9 mouse cellular contexts compared by ENCODE assay signal in the genomic region with DNA sequence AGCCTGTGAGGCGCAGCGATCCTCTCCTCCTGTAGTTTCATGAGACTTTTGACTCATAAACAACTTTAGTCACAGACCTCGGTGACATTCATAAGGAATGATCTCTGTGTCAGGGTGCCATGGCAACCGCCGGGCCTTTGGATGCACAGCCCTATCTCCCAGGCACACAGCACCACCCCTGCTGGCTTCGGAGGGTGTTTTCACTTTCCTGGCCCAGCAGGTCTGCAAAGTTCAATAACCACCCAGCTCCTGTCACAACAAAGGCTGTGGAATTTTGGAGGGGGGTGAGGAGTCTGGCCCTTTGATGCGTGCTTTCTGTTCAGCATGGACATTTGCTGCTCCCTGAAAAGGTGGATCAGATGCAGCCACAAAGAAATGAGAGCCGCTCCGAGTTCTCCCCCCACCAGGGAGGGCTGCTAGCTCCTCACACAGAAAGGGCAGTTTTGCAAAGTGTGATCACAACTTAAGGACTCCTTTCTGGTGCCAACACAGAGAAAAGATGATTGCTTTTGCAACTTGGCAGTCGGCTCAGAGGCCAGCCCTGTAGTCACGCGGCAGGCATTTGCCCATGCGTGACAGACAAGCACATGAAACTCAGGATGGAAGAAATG.
A peak's percentile ranks its signal among the peaks of the same experiment; 100 is the strongest.
DNase-seq lines count a peak whose midpoint lies in the region; ATAC-seq and TF ChIP-seq lines count a peak whose summit lies in the region.
"Had no signal": no experiment of that assay in that cellular context is flagged by ENCODE, and none has a peak within 500 bp of the region (broad histone marks: within the 10 kb centered on the region; RNA-seq: fewer than 3 reads in every experiment).

No protein-coding gene starts in this region.

- no peaks in the 10 kb centered on the region for H3K9me3 ChIP-seq in ES-E14 (ENCODE audit: control insufficient read depth, insufficient read depth, low read depth, low read length)
- no peaks in the 10 kb centered on the region for H3K9me3 ChIP-seq in forebrain, embryonic 15.5 days
- no peaks in the 10 kb centered on the region for H3K9me3 ChIP-seq in midbrain, embryonic 15.5 days

- WGBS in forebrain, embryonic 15.5 days: 2% methylated on average over 13 of the region's 13 CpGs
- 4% methylated on average over 13 of the region's 13 CpGs for WGBS in midbrain, embryonic 15.5 days

- H3K4me1 ChIP-seq in ES-E14 (ENCODE audit: control insufficient read depth in 2 of 2, insufficient read depth in 2 of 2, low read length in 2 of 2, poor library complexity in 1 of 2): peaks cover 0 to 4% of the 10 kb centered on the region in 2 experiments; a peak in 1 of 4 replicates
- H3K4me1 ChIP-seq in forebrain, embryonic 15.5 days: peaks cover 20% of the 10 kb centered on the region
- peaks cover 15% of the 10 kb centered on the region for H3K4me1 ChIP-seq in midbrain, embryonic 15.5 days

- no peak overlapping the region for H3K27ac ChIP-seq in ES-E14 (ENCODE audit: insufficient read depth, low read depth, low read length, poor library complexity, severe bottlenecking)
- H3K27ac ChIP-seq in forebrain, embryonic 15.5 days (replicated peaks): no peak overlapping the region
- peak overlapping the region; percentile 40; the same call in 1 of the 2 replicates for H3K27ac ChIP-seq in midbrain, embryonic 15.5 days

- ATAC-seq in forebrain, embryonic 15.5 days (replicated peaks): peak; percentile 89
- ATAC-seq in midbrain, embryonic 15.5 days (replicated peaks): peak; percentile 96
- ATAC-seq in CD4-positive, CD25-positive, alpha-beta regulatory T cell, adult 4 months: no peak
- no peak for ATAC-seq in erythroblast, adult 5-6 weeks (replicated peaks; ENCODE audit: low FRiP score, poor library complexity, severe bottlenecking)

- H3K4me2 ChIP-seq in forebrain, embryonic 15.5 days (replicated peaks): peak overlapping the region; percentile 34
- H3K4me2 ChIP-seq in midbrain, embryonic 15.5 days: peak overlapping the region; percentile 38

- H3K9ac ChIP-seq in ES-E14 (ENCODE audit: insufficient read depth, low read depth, low read length, poor library complexity, severe bottlenecking): no peak overlapping the region
- no peak overlapping the region for H3K9ac ChIP-seq in forebrain, embryonic 15.5 days (replicated peaks)
- no peak overlapping the region for H3K9ac ChIP-seq in midbrain, embryonic 15.5 days

- H3K36me3 ChIP-seq in ES-E14 (ENCODE audit: control insufficient read depth, insufficient read depth, low read length, poor library complexity, severe bottlenecking): no peaks in the 10 kb centered on the region
- H3K36me3 ChIP-seq in forebrain, embryonic 15.5 days: no peaks in the 10 kb centered on the region
- H3K36me3 ChIP-seq in midbrain, embryonic 15.5 days (replicated peaks): no peaks in the 10 kb centered on the region

- no peak overlapping the region for H3K4me3 ChIP-seq in ES-E14 (ENCODE audit: insufficient read depth in 1 of 2, low read depth in 1 of 2, low read length in 2 of 2, poor library complexity in 1 of 2, severe bottlenecking in 1 of 2)
- H3K4me3 ChIP-seq in forebrain, embryonic 15.5 days: no peak overlapping the region; the same call in 1 of the 2 replicates
- peak overlapping the region; percentile 16; the same call in 1 of the 2 replicates for H3K4me3 ChIP-seq in midbrain, embryonic 15.5 days
- H3K4me3 ChIP-seq: myocyte had no signal

- no peaks in the 10 kb centered on the region; the same call in 1 of the 2 replicates for H3K27me3 ChIP-seq in forebrain, embryonic 15.5 days
- no peaks in the 10 kb centered on the region for H3K27me3 ChIP-seq in midbrain, embryonic 15.5 days (replicated peaks)

- DNase-seq in ES-E14 (ENCODE audit: low read depth, low spot score): peak; percentile 22
- DNase-seq in adrenal gland, postnatal 10 days: peak; percentile 19
- DNase-seq in kidney, postnatal 25 days: peak; percentile 49 to 66
- DNase-seq in thymus, postnatal 14 days: no peak

- in situ Hi-C loops in ES-E14 (cut with MboI; ENCODE audit: low sequenced_read_pairs in 2 of 2, unreplicated experiment in 2 of 2): no loop called here

TF ChIP-seq in ES-E14, 5 proteins besides CTCF, POLR2A, EP300 and RAD21:
- no peak for TF ChIP-seq ZC3H11A (IDR thresholded peaks at IDR 0.05; ENCODE audit: borderline replicate concordance, low read depth, low read length)
- no peak for TF ChIP-seq HCFC1 (IDR thresholded peaks at IDR 0.05; ENCODE audit: borderline replicate concordance, insufficient read depth, low read length)
- TF ChIP-seq ZNF384 (IDR thresholded peaks at IDR 0.05; ENCODE audit: low read depth, low read length): no peak
- TF ChIP-seq MAFK (IDR thresholded peaks at IDR 0.05; ENCODE audit: insufficient read depth, low read depth, low read length): no peak
- TF ChIP-seq CHD2 (IDR thresholded peaks at IDR 0.05; ENCODE audit: low read depth, low read length): no peak

Comparison
In these comparisons a context has a peak if more than half of its experiments do, and no peak if none do; other contexts are left out.
1. ATAC-seq: peak in forebrain, embryonic 15.5 days (single experiment) and midbrain, embryonic 15.5 days (single experiment); none in CD4-positive, CD25-positive, alpha-beta regulatory T cell, adult 4 months (single experiment) and erythroblast, adult 5-6 weeks (single experiment).